Mouse (Mus musculus): ENCODE measurements around the gene Col4a1.
A peak's percentile ranks its signal among the peaks of the same experiment; 100 is the strongest.

Col4a1 gene

GRCm38 (mm10) chr8:11331561-11331960 is 18.9 kb upstream of the Col4a1 start:
- DNase-seq (ENCODE audit: low spot score in 2 of 2) = no peak

GRCm38 (mm10) chr8:11327722-11328417 is 15.2 kb upstream of the Col4a1 start:
- no peak for DNase-seq (ENCODE audit: low spot score in 2 of 2)

GRCm38 (mm10) chr8:11327298-11327697 is 14.7 kb upstream of the Col4a1 start:
- no peak for DNase-seq (ENCODE audit: low spot score in 2 of 2)

GRCm38 (mm10) chr8:11324801-11325395 is 12.3 kb upstream of the Col4a1 start:
- DNase-seq (ENCODE audit: low spot score in 2 of 2) = no peak

GRCm38 (mm10) chr8:11323681-11324080 is 11.1 kb upstream of the Col4a1 start:
- no peak for DNase-seq (ENCODE audit: low spot score in 2 of 2)

- no peak for DNase-seq (ENCODE audit: low spot score in 2 of 2)
Measured at GRCm38 (mm10) chr8:11322724-11323585, 10.3 kb upstream of the Col4a1 start.

- DNase-seq (ENCODE audit: low spot score in 2 of 2) = no peak
Measured at GRCm38 (mm10) chr8:11321841-11322240, 9.2 kb upstream of the Col4a1 start.

- no peak for DNase-seq (ENCODE audit: low spot score in 2 of 2)
Measured at GRCm38 (mm10) chr8:11319405-11319804, 6.8 kb upstream of the Col4a1 start.

- no peak for DNase-seq (ENCODE audit: low spot score in 2 of 2)
Measured at GRCm38 (mm10) chr8:11316118-11316517, 3.5 kb upstream of the Col4a1 start.

- no peak for DNase-seq (ENCODE audit: low spot score in 2 of 2)
Measured at GRCm38 (mm10) chr8:11315179-11315943, 2.7 kb upstream of the Col4a1 start.

- DNase-seq (ENCODE audit: low spot score in 2 of 2) = no peak
Measured at GRCm38 (mm10) chr8:11314613-11315012, 2.0 kb upstream of the Col4a1 start.

GRCm38 (mm10) chr8:11313176-11314111 is 818 bp upstream of the Col4a1 start:
- DNase-seq (ENCODE audit: low spot score in 2 of 2) = peak; percentile 19 to 22

- DNase-seq (ENCODE audit: low spot score in 2 of 2) = peak; percentile 37 to 38
Measured at GRCm38 (mm10) chr8:11311681-11312348, 811 bp downstream of the Col4a1 start.

- no peak for DNase-seq (ENCODE audit: low spot score in 2 of 2)
Measured at GRCm38 (mm10) chr8:11310049-11310448, 2.6 kb downstream of the Col4a1 start.

GRCm38 (mm10) chr8:11309226-11309625 is 3.4 kb downstream of the Col4a1 start:
- no peak for DNase-seq (ENCODE audit: low spot score in 2 of 2)

GRCm38 (mm10) chr8:11308570-11308998 is 4.0 kb downstream of the Col4a1 start:
- DNase-seq (ENCODE audit: low spot score in 2 of 2) = no peak

- DNase-seq (ENCODE audit: low spot score in 2 of 2) = no peak
Measured at GRCm38 (mm10) chr8:11307451-11307850, 5.2 kb downstream of the Col4a1 start.

GRCm38 (mm10) chr8:11305539-11305938 is 7.1 kb downstream of the Col4a1 start:
- no peak for DNase-seq (ENCODE audit: low spot score in 2 of 2)

- no peak for DNase-seq (ENCODE audit: low spot score in 2 of 2)
Measured at GRCm38 (mm10) chr8:11304027-11304601, 8.5 kb downstream of the Col4a1 start.

GRCm38 (mm10) chr8:11300436-11300835 is 12.2 kb downstream of the Col4a1 start:
- peak; percentile 31 to 42 for DNase-seq (ENCODE audit: low spot score in 2 of 2)

Data from frontal cortex, postnatal 36 days (tissue).